Mouse (Mus musculus) liver, embryonic 14.5 days (tissue): ENCODE data around the gene Agtrap. TPM values are rescaled to one million over a fixed set of nuclear protein-coding genes. Genes with fewer than 3 reads are reported as not detected.

Experiments used
- ATAC-seq: fragments of 200-750 bp; cut with Nextera tagmentation; 2 replicates; pipeline ENCODE4 v1.8.0; 2017; ENCODE audit warnings: moderate number of reproducible peaks, mild to moderate bottlenecking, moderate library complexity; ENCODE audit not compliant: insufficient read depth
- DNase-seq, 3 experiments: peaks; one replicate each; pipeline ENCODE4 v3.0.0-alpha.2; 2012 to 2013; ENCODE audit warnings: low read depth in 3 of 3, low spot score in 3 of 3
- H3K27ac ChIP-seq: fragments of 300-500 bp; sonication (generic); 2 replicates; pipeline ENCODE4 v1.5.1; 2014; ENCODE audit warnings: moderate library complexity, mild to moderate bottlenecking, control low read depth, inconsistent platforms
- H3K27me3 ChIP-seq: fragments of 300-500 bp; sonication (generic); 2 replicates; pipeline ENCODE4 v1.6.1; 2014; ENCODE audit warnings: mild to moderate bottlenecking, low read length, moderate library complexity; ENCODE audit not compliant: control insufficient read depth, insufficient read depth
- H3K36me3 ChIP-seq: fragments of 300-500 bp; sonication (generic); replicated peaks from 2 replicates; pipeline ENCODE4 v1.6.1; 2014; ENCODE audit warnings: low read depth; ENCODE audit not compliant: control insufficient read depth, insufficient read depth
- H3K4me1 ChIP-seq, 2 experiments: fragments of 200-500 bp in 1 of 2; fragments of 300-500 bp in 1 of 2; sonication (generic) in 1 of 2; replicated peaks; 2 replicates each; pipeline ENCODE4 v1.6.1; 2012 to 2014; ENCODE audit warnings: antibody characterized with exemption in 1 of 2, inconsistent platforms in 1 of 2, low read length in 1 of 2; ENCODE audit not compliant: control insufficient read depth in 2 of 2, insufficient read depth in 2 of 2
- H3K4me2 ChIP-seq: fragments of 300-500 bp; sonication (generic); 2 replicates; pipeline ENCODE4 v1.6.1; 2014; ENCODE audit warnings: low read depth, mild to moderate bottlenecking, control low read depth, moderate library complexity
- H3K4me3 ChIP-seq, 2 experiments: fragments of 200-500 bp in 1 of 2; fragments of 300-500 bp in 1 of 2; sonication (generic) in 1 of 2; 2 replicates each; pipeline ENCODE4 v1.5.1; 2012 to 2014; ENCODE audit warnings: low read depth in 2 of 2, low read length in 2 of 2, mild to moderate bottlenecking in 2 of 2, control low read depth in 1 of 2, inconsistent platforms in 1 of 2, moderate library complexity in 1 of 2; ENCODE audit not compliant: insufficient read depth in 1 of 2
- H3K9ac ChIP-seq: fragments of 300-500 bp; sonication (generic); replicated peaks from 2 replicates; pipeline ENCODE4 v1.6.1; 2014; ENCODE audit warnings: mild to moderate bottlenecking, control low read depth, moderate library complexity
- H3K9me3 ChIP-seq: fragments of 300-500 bp; sonication (generic); 2 replicates; pipeline ENCODE4 v1.6.1; 2016; ENCODE audit warnings: low read length, mixed read lengths; ENCODE audit not compliant: control insufficient read depth
- CTCF ChIP-seq: IDR thresholded peaks from 2 replicates; pipeline ENCODE4 v1.5.1; 2016; ENCODE audit warnings: antibody characterized with exemption, low read depth, control low read depth
- EP300 ChIP-seq: IDR thresholded peaks from 2 replicates; pipeline ENCODE4 v1.6.1; 2016; ENCODE audit warnings: antibody characterized with exemption, low read depth
- WGBS: fragments of 180-500 bp; shearing (Covaris S2); extraction: QIAGEN DNeasy Blood & Tissue Kit; methylation state at CpG from one replicate; pipeline ENCODE4 v1.1.7; 2014; ENCODE audit not compliant: insufficient replicate concordance; 5-methylcytosine and 5-hydroxymethylcytosine counted together
- polyA plus RNA-seq, 2 experiments: library from polyadenylated mRNA; depleted of rRNA in 1 of 2; stranded (reverse) in 1 of 2; unstranded in 1 of 2; fragments of >200 nt; fragmentation: Nextera tagmentation in 1 of 2; extraction: Ambion mirVana in 1 of 2; gene quantifications; 2 replicates each; pipeline versions ENCODE4 v1.2.1 to v1.2.3; 2012 to 2014

The Agtrap gene
- polyA plus RNA-seq, 2 experiments, result 4.1 to 9.9 TPM

GRCm38 (mm10) chr4:148038600-148039253 lies 49.1 kb downstream of the Agtrap start, which contains the start of the genes Clcn6 and Mthfr:
TSS of gene Clcn6 (minus strand) at chr4:148038821.
TSS of gene Mthfr (plus strand) at chr4:148039077.
- no peaks in the 10 kb centered on the region for H3K27me3 ChIP-seq
- peak; percentile 3; the same call in 1 of the 2 replicates for TF ChIP-seq CTCF
- no peak for TF ChIP-seq EP300
- H3K4me3 ChIP-seq, result peak within 1 kb of the TSS; percentile 82 to 85
- under 1% methylated on average over 54 of the region's 54 CpGs for WGBS
- peaks cover 7% of the 10 kb centered on the region; the same call in 1 of the 2 replicates for H3K36me3 ChIP-seq
- peak within 1 kb of the TSS; percentile 98 for H3K4me2 ChIP-seq
- peak within 1 kb of the TSS; percentile 98 for H3K27ac ChIP-seq
- peak; percentile 90 for ATAC-seq
- peak; percentile 98 for DNase-seq
- H3K4me1 ChIP-seq, result peaks cover 27 to 37% of the 10 kb centered on the region in 2 experiments
- H3K9ac ChIP-seq, result peak within 1 kb of the TSS; percentile 97
- no peaks in the 10 kb centered on the region for H3K9me3 ChIP-seq

GRCm38 (mm10) chr4:148038079-148038599 lies 49.7 kb downstream of the Agtrap start:
- no peak for ATAC-seq
- TF ChIP-seq CTCF (no peak), EP300 (no peak)
- DNase-seq, result no peak
- H3K9me3 ChIP-seq, result no peaks in the 10 kb centered on the region
- H3K27ac ChIP-seq, result peak overlapping the region; percentile 2
- peak overlapping the region; percentile 71 for H3K9ac ChIP-seq
- no peaks in the 10 kb centered on the region for H3K27me3 ChIP-seq
- peak overlapping the region; percentile 98 for H3K4me2 ChIP-seq
- peak overlapping the region; percentile 82 to 85 for H3K4me3 ChIP-seq
- WGBS, result 6% methylated on average over 26 of the region's 26 CpGs
- peaks cover 6% of the 10 kb centered on the region; the same call in 1 of the 2 replicates for H3K36me3 ChIP-seq
- peaks cover 27 to 37% of the 10 kb centered on the region in 2 experiments for H3K4me1 ChIP-seq

- no peak for TF ChIP-seq CTCF
- TF ChIP-seq EP300, result no peak
- no peak for ATAC-seq
- WGBS, result 72% methylated on average over 3 of the region's 3 CpGs
These were observed 52.4 kb downstream of the Agtrap start for GRCm38 (mm10) chr4:148035440-148035839.

GRCm38 (mm10) chr4:148033858-148034410 lies 53.9 kb downstream of the Agtrap start:
- DNase-seq, result no peak
- 48% methylated on average over 7 of the region's 7 CpGs for WGBS
- Histone ChIP-seq H3K36me3 (no peaks in the 10 kb centered on the region), H3K27me3 (no peaks in the 10 kb centered on the region), H3K9ac (no peak overlapping the region), H3K9me3 (no peaks in the 10 kb centered on the region), H3K4me3 (no peak overlapping the region), H3K27ac (no peak overlapping the region), H3K4me2 (no peak overlapping the region), H3K4me1 (peaks cover 7 to 8% of the 10 kb centered on the region in 2 experiments; a peak in 3 of 4 replicates)
- ATAC-seq, result no peak
- TF ChIP-seq CTCF (no peak), EP300 (no peak)

More at GRCm38 (mm10) chr4:148035440-148035839, 52.4 kb downstream of the Agtrap start:
- DNase-seq, result no peak
- Histone ChIP-seq H3K4me1 (peaks cover 16 to 17% of the 10 kb centered on the region in 2 experiments), H3K9ac (no peak overlapping the region), H3K27ac (no peak overlapping the region), H3K4me3 (no peak overlapping the region), H3K4me2 (no peak overlapping the region), H3K9me3 (no peaks in the 10 kb centered on the region), H3K36me3 (no peaks in the 10 kb centered on the region), H3K27me3 (no peaks in the 10 kb centered on the region)

GRCm38 (mm10) chr4:148030506-148030905 lies 57.3 kb downstream of the Agtrap start:
- TF ChIP-seq EP300 (no peak), CTCF (no peak)
- Histone ChIP-seq H3K36me3 (no peaks in the 10 kb centered on the region), H3K27ac (no peak overlapping the region), H3K9me3 (no peaks in the 10 kb centered on the region), H3K9ac (no peak overlapping the region), H3K4me2 (no peak overlapping the region), H3K4me3 (no peak overlapping the region), H3K4me1 (no peaks in the 10 kb centered on the region), H3K27me3 (no peaks in the 10 kb centered on the region)
- no peak for DNase-seq
- ATAC-seq, result no peak
- 81% methylated on average over 5 of the region's 5 CpGs for WGBS
